Mouse (Mus musculus): ENCODE measurements around the gene Ank2. TPM values are rescaled to one million over a fixed set of nuclear protein-coding genes. Genes with fewer than 3 reads are reported as not detected.

The Ank2 gene
- polyA plus RNA-seq, 1 experiment from 2014 or later = 211 TPM

GRCm38 (mm10) chr3:126918805-126919473 is 580.2 kb downstream of the Ank2 start:
- Histone ChIP-seq H3K36me3 (ENCODE audit: control insufficient read depth, insufficient read depth, low read length) (peaks cover 35% of the 10 kb centered on the region), H3K4me3 (replicated peaks; ENCODE audit: low read depth, low read length) (no peak overlapping the region), H3K4me2 (ENCODE audit: low read length) (no peak overlapping the region), H3K27me3 (ENCODE audit: control insufficient read depth, insufficient read depth, low read length) (no peaks in the 10 kb centered on the region), H3K9me3 (ENCODE audit: control insufficient read depth, low read length) (no peaks in the 10 kb centered on the region), H3K9ac (replicated peaks; ENCODE audit: low read length) (no peak overlapping the region), H3K27ac (replicated peaks; ENCODE audit: low read depth, low read length) (no peak overlapping the region), H3K4me1 (ENCODE audit: control insufficient read depth, insufficient read depth, low read length) (no peaks in the 10 kb centered on the region)
- WGBS = 89% methylated on average over 10 of the region's 10 CpGs
- DNase-seq (no peak), ATAC-seq (ENCODE audit: low FRiP score, low TSS enrichment) (no peak)

GRCm38 (mm10) chr3:126916381-126916780 is 582.8 kb downstream of the Ank2 start:
- Histone ChIP-seq H3K27ac (replicated peaks; ENCODE audit: low read depth, low read length) (no peak overlapping the region), H3K4me1 (ENCODE audit: control insufficient read depth, insufficient read depth, low read length) (no peaks in the 10 kb centered on the region), H3K27me3 (ENCODE audit: control insufficient read depth, insufficient read depth, low read length) (no peaks in the 10 kb centered on the region), H3K4me3 (replicated peaks; ENCODE audit: low read depth, low read length) (no peak overlapping the region), H3K4me2 (ENCODE audit: low read length) (no peak overlapping the region), H3K9me3 (ENCODE audit: control insufficient read depth, low read length) (no peaks in the 10 kb centered on the region), H3K36me3 (ENCODE audit: control insufficient read depth, insufficient read depth, low read length) (0 out of 2 replicates have a peak, but pooled peaks cover 11% of the 10 kb centered on the region), H3K9ac (replicated peaks; ENCODE audit: low read length) (no peak overlapping the region)
- DNase-seq (no peak), ATAC-seq (ENCODE audit: low FRiP score, low TSS enrichment) (peak; percentile 56; the same call in 1 of the 2 replicates)

- H3K9me3 ChIP-seq (ENCODE audit: control insufficient read depth, low read length) = no peaks in the 10 kb centered on the region
- 12% methylated on average over 3 of the region's 3 CpGs for WGBS
- no peak overlapping the region for H3K27ac ChIP-seq (replicated peaks; ENCODE audit: low read depth, low read length)
- no peak overlapping the region for H3K4me2 ChIP-seq (ENCODE audit: low read length)
- H3K9ac ChIP-seq (replicated peaks; ENCODE audit: low read length) = no peak overlapping the region
- H3K36me3 ChIP-seq (ENCODE audit: control insufficient read depth, insufficient read depth, low read length) = no peaks in the 10 kb centered on the region
- H3K4me3 ChIP-seq (replicated peaks; ENCODE audit: low read depth, low read length) = no peak overlapping the region
- DNase-seq (peak; percentile 84), ATAC-seq (ENCODE audit: low FRiP score, low TSS enrichment) (peak; percentile 76; the same call in 1 of the 2 replicates)
- no peaks in the 10 kb centered on the region for H3K27me3 ChIP-seq (ENCODE audit: control insufficient read depth, insufficient read depth, low read length)
- H3K4me1 ChIP-seq (ENCODE audit: control insufficient read depth, insufficient read depth, low read length) = no peaks in the 10 kb centered on the region
These were observed 595.6 kb downstream of the Ank2 start for GRCm38 (mm10) chr3:126903543-126903942.

- Histone ChIP-seq H3K27me3 (ENCODE audit: control insufficient read depth, insufficient read depth, low read length) (no peaks in the 10 kb centered on the region), H3K4me3 (replicated peaks; ENCODE audit: low read depth, low read length) (no peak overlapping the region), H3K4me1 (ENCODE audit: control insufficient read depth, insufficient read depth, low read length) (no peaks in the 10 kb centered on the region), H3K9ac (replicated peaks; ENCODE audit: low read length) (no peak overlapping the region), H3K27ac (replicated peaks; ENCODE audit: low read depth, low read length) (no peak overlapping the region), H3K36me3 (ENCODE audit: control insufficient read depth, insufficient read depth, low read length) (no peaks in the 10 kb centered on the region), H3K4me2 (ENCODE audit: low read length) (no peak overlapping the region), H3K9me3 (ENCODE audit: control insufficient read depth, low read length) (no peaks in the 10 kb centered on the region)
- no peak for DNase-seq
- 84% methylated on average over 4 of the region's 4 CpGs for WGBS
- no peak for ATAC-seq (ENCODE audit: low FRiP score, low TSS enrichment)
These were observed 612.5 kb downstream of the Ank2 start for GRCm38 (mm10) chr3:126886644-126887043.

GRCm38 (mm10) chr3:126886090-126886489 is 613.1 kb downstream of the Ank2 start:
- Histone ChIP-seq H3K4me3 (replicated peaks; ENCODE audit: low read depth, low read length) (no peak overlapping the region), H3K4me1 (ENCODE audit: control insufficient read depth, insufficient read depth, low read length) (no peaks in the 10 kb centered on the region), H3K27me3 (ENCODE audit: control insufficient read depth, insufficient read depth, low read length) (no peaks in the 10 kb centered on the region), H3K9me3 (ENCODE audit: control insufficient read depth, low read length) (no peaks in the 10 kb centered on the region), H3K4me2 (ENCODE audit: low read length) (no peak overlapping the region), H3K9ac (replicated peaks; ENCODE audit: low read length) (no peak overlapping the region), H3K27ac (replicated peaks; ENCODE audit: low read depth, low read length) (no peak overlapping the region), H3K36me3 (ENCODE audit: control insufficient read depth, insufficient read depth, low read length) (no peaks in the 10 kb centered on the region)
- DNase-seq = no peak
- 85% methylated on average over 4 of the region's 4 CpGs for WGBS
- no peak for ATAC-seq (ENCODE audit: low FRiP score, low TSS enrichment)

GRCm38 (mm10) chr3:126878233-126878632 is 620.9 kb downstream of the Ank2 start:
- Histone ChIP-seq H3K27ac (replicated peaks; ENCODE audit: low read depth, low read length) (no peak overlapping the region), H3K4me1 (ENCODE audit: control insufficient read depth, insufficient read depth, low read length) (no peaks in the 10 kb centered on the region), H3K9ac (replicated peaks; ENCODE audit: low read length) (no peak overlapping the region), H3K36me3 (ENCODE audit: control insufficient read depth, insufficient read depth, low read length) (no peaks in the 10 kb centered on the region), H3K9me3 (ENCODE audit: control insufficient read depth, low read length) (no peaks in the 10 kb centered on the region), H3K4me3 (replicated peaks; ENCODE audit: low read depth, low read length) (no peak overlapping the region), H3K4me2 (ENCODE audit: low read length) (no peak overlapping the region), H3K27me3 (ENCODE audit: control insufficient read depth, insufficient read depth, low read length) (no peaks in the 10 kb centered on the region)
- ATAC-seq (ENCODE audit: low FRiP score, low TSS enrichment) (no peak), DNase-seq (no peak)
- WGBS = 72% methylated on average over 1 of the region's 1 CpGs

MicroRNA genes within 50 kb of the gene (microRNA counts, 519-probe panel; counts per million panel counts)
- microRNA mmu-miR-302a = not detected
- not detected for microRNA mmu-miR-302b
- not detected for microRNA mmu-miR-302c
- 2,763 counts per million, percentile 9 among the panel's probes with 10 or more counts for microRNA mmu-miR-302d
- microRNA mmu-miR-367 = 947 counts per million, percentile 1 among the panel's probes with 10 or more counts

Small RNAs within 50 kb of the gene (microRNA-seq; reads per million reads assigned to microRNA genes)
- gene Gm44494 = not detected
- 452 reads per million, percentile 72 among the genes with 10 or more reads in this experiment for gene Mir302a
- 300 reads per million, percentile 67 among the genes with 10 or more reads in this experiment for gene Mir302b
- gene Mir302c = 50.1 reads per million, percentile 49 among the genes with 10 or more reads in this experiment
- gene Mir302d = 388 reads per million, percentile 70 among the genes with 10 or more reads in this experiment
- gene Mir367 = not detected

Other genes with a start within 250 kb of the Ank2 start
- gene Larp7, start 54.0 kb upstream of the Ank2 start, polyA plus RNA-seq (2014; fragmentation: Nextera tagmentation; extraction: Ambion mirVana) = 22.8 and 29.3 TPM in 2 replicates
- 2.9 and 3.9 TPM in 2 replicates for gene Zgrf1, start 54.1 kb upstream of the Ank2 start, polyA plus RNA-seq (2014; fragmentation: Nextera tagmentation; extraction: Ambion mirVana)
- gene Neurog2, start 133.8 kb upstream of the Ank2 start, polyA plus RNA-seq (2014; fragmentation: Nextera tagmentation; extraction: Ambion mirVana) = 10.0 and 18.6 TPM in 2 replicates